Mouse (Mus musculus): Measurements from ENCODE around the gene Clmn.

DNA sequence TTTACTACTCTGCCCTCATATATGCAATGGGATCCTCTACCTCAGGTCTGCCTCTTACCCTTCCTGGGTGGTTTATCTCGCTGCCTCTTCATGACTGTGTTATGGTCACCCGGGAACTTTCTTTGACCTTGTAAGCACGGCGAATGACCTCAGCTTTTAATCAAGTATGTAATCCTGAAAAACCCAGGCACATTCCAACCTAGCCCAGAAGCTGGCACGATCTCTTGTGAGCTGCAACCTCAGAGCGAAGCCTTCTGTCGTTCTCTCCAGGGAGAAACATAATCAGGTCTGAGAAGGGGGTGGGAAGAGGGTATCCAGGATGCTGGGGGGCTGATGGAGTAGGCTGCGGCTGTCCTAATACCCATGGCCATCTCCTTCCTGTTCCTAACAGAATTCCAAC, 45.8 kb downstream of the Clmn start:
- TF ChIP-seq CTCF (conservative IDR thresholded peaks at IDR 0.05; ENCODE audit: insufficient read depth, insufficient read length, low read depth, low read length) (no peak), POLR2A (IDR thresholded peaks at IDR 0.05; ENCODE audit: low read depth, low read length) (no peak)

All from kidney, adult 2 months (tissue).